12 mouse cellular contexts compared by ENCODE assay signal in the genomic region with DNA sequence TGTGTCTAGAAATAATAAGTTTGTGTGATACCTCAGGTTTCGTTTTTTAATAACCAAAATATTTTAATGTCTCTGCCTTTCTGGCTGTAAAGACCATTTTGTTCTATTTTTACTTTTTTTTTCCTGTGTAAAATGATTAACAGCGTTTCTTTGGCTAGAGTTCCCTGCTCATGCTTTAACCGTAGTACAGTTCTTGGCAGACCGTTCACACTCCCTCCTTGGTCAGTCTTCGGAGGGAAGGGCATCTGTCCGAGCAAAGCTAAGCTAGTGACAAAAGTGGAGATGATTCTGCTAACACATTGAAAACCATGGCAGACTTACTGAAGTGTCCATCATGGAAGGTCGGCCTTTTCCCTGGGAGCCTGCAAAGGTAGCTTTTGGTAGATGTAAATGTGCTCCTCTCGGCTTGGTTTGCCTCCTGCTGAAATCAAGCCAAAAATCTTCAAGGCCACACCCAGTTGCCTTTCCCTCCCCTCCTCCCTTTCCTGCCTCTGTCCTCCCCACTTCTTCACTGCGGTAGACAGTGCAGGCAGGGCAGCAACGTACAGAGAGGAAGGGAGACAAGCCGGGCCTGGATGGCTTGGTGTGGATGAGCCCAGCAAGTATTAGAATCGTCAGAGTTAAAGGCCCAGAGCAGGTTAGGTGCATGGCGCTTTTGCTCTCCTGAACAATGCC.
DNase-seq lines count a peak whose midpoint lies in the region; ATAC-seq and TF ChIP-seq lines count a peak whose summit lies in the region.
"Had no signal": no experiment of that assay in that cellular context is flagged by ENCODE, and none has a peak within 500 bp of the region (broad histone marks: within the 10 kb centered on the region; RNA-seq: fewer than 3 reads in every experiment).

No protein-coding gene starts in this region.

- no peaks in the 10 kb centered on the region for H3K4me1 ChIP-seq in lung, embryonic 14.5 days (ENCODE audit: insufficient read depth)
- peaks cover 25% of the 10 kb centered on the region for H3K4me1 ChIP-seq in limb, embryonic 10.5 days

- H3K4me3 ChIP-seq in lung, embryonic 14.5 days (ENCODE audit: low read depth, low read length) = no peak overlapping the region
- no peak overlapping the region for H3K4me3 ChIP-seq in limb, embryonic 10.5 days
- H3K4me3 ChIP-seq: neural tube, embryonic 13.5 days had no signal

- peak; percentile 85 for DNase-seq in heart, adult 11 months
- DNase-seq in heart, postnatal 36 days = no peak
- peak; percentile 59 for DNase-seq in lung, embryonic 14.5 days
- no peak for DNase-seq in lung, postnatal 25 days (ENCODE audit: low spot score)
- DNase-seq in R1 (ENCODE audit: low read depth, low spot score) = peak; percentile 58
- DNase-seq in limb, embryonic 10.5 days (ENCODE audit: low spot score) = no peak
- no peak for DNase-seq in gastrocnemius, postnatal 4 days (ENCODE audit: low spot score in 2 of 2)
- DNase-seq in thymus, postnatal 14 days = no peak
- DNase-seq: cerebellum, adult 11-12 months; left cerebral cortex, postnatal 4 days; liver, postnatal 0 days had no signal

- no peaks in the 10 kb centered on the region for H3K27me3 ChIP-seq in lung, embryonic 14.5 days (ENCODE audit: insufficient read depth, low read length)
- H3K27me3 ChIP-seq in limb, embryonic 10.5 days (ENCODE audit: low read depth, poor library complexity, severe bottlenecking) = no peaks in the 10 kb centered on the region
- H3K27me3 ChIP-seq: neural tube, embryonic 13.5 days had no signal

- 42% methylated on average over 13 of the region's 13 CpGs for WGBS in lung, embryonic 14.5 days
- 81% methylated on average over 13 of the region's 13 CpGs for WGBS in limb, embryonic 10.5 days

- TF ChIP-seq CTCF in lung, embryonic 14.5 days (IDR thresholded peaks at IDR 0.05; ENCODE audit: low read depth) = no peak

- no peak overlapping the region for H3K27ac ChIP-seq in lung, embryonic 14.5 days (ENCODE audit: low read depth)
- peak overlapping the region; percentile 69; the same call in 1 of the 2 replicates for H3K27ac ChIP-seq in limb, embryonic 10.5 days

- no peaks in the 10 kb centered on the region for H3K9me3 ChIP-seq in lung, embryonic 14.5 days (ENCODE audit: low read depth, low read length)
- H3K9me3 ChIP-seq in limb, embryonic 10.5 days (replicated peaks) = no peaks in the 10 kb centered on the region
- H3K9me3 ChIP-seq: neural tube, embryonic 13.5 days had no signal

- ATAC-seq in lung, embryonic 14.5 days (ENCODE audit: insufficient read depth) = peak; percentile 68; the same call in 1 of the 2 replicates
- ATAC-seq: liver, postnatal 0 days had no signal

- H3K36me3 ChIP-seq in lung, embryonic 14.5 days (ENCODE audit: insufficient read depth) = no peaks in the 10 kb centered on the region
- no peaks in the 10 kb centered on the region for H3K36me3 ChIP-seq in limb, embryonic 10.5 days

- no peak overlapping the region for H3K9ac ChIP-seq in lung, embryonic 14.5 days
- H3K9ac ChIP-seq: liver, postnatal 0 days; neural tube, embryonic 13.5 days had no signal

- intact Hi-C loops in heart, postnatal 36 days (cut with DNase I) = loop anchor here (10.0 kb wide), 1 partner anchor 307 kb away; no protein-coding TSS in a partner anchor

- H3K4me2 ChIP-seq in lung, embryonic 14.5 days = peak overlapping the region; percentile 18; the same call in 1 of the 2 replicates
- H3K4me2 ChIP-seq: neural tube, embryonic 13.5 days had no signal

Comparison
In these comparisons a context has a peak if more than half of its experiments do, and no peak if none do; other contexts are left out.
1. DNase-seq: peak in heart, adult 11 months (single experiment), lung, embryonic 14.5 days (single experiment) and R1 (single experiment); none in heart, postnatal 36 days (0 of 2), lung, postnatal 25 days (single experiment), limb, embryonic 10.5 days (single experiment), gastrocnemius, postnatal 4 days (0 of 2) and thymus, postnatal 14 days (single experiment).